Mouse (Mus musculus): Measurements from ENCODE around the gene Slco3a1.
"Not testable (repeated sequence)": the region's sequence is repeated elsewhere in the genome, so short reads cannot be mapped to it uniquely, and the experiment has no call there.

Gene Slco3a1

DNA sequence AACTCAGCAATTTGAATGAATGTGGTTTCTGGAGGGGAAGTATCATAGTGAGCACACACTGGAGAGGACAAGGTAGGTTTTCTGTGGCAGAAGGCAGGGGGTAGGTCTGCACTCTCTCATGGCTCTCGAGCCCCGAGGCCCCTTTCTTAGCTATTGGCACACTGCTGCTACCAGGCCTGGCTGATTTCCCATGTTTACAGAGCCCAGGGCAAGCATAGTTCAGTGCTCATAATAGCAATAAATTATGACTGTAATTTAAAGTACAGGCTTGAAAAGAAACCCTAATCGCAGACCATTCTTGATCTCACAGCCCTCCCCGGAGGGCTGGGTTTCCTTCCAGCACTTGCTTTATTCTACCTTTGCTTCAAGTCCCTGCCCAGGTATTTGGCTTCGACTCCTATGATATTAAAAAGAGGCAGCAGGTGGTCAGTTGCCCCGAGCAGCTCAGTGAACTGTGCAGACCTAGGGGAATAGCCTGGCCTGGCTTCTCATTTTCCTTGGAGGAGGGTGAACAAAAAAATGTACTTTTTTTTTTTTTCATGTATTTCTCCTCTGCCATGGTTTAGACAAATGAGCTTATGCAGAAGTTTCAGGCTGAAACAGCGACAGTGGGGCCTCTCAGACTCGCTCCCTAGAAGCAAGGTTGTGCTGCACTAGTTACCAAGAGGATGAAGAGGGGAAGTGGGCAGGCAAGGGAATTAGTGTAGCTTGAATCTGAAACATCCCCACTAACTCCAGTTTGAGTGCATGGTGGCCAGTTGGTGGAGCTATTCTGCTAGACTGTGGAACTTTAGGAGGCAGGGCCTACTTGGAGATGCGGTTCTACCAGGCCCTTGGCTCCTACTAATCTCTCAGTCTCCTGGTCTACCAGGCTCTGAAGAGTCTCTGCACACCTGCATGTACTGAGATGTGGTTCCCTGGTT, 130.4 kb downstream of the Slco3a1 start:
- no peak for DNase-seq

DNA sequence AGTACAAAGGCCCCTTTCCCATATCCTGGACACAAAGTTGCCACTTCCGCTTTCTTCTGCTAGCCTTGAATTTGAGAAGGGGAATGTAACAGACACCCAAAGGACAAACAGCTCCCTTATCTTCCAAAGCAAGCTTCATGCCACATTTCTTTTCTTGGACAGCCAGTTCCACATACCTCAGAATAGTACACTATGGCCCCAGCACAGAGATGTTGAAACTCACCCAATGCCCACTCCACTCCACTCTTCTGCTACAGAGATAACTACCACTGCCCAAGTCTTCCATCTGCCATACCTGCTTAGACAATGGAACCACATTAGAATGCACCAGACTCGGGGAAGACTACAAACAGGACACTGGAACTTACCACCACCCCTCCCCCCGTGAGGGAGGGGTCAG, 131.3 kb downstream of the Slco3a1 start:
- no peak for DNase-seq

DNA sequence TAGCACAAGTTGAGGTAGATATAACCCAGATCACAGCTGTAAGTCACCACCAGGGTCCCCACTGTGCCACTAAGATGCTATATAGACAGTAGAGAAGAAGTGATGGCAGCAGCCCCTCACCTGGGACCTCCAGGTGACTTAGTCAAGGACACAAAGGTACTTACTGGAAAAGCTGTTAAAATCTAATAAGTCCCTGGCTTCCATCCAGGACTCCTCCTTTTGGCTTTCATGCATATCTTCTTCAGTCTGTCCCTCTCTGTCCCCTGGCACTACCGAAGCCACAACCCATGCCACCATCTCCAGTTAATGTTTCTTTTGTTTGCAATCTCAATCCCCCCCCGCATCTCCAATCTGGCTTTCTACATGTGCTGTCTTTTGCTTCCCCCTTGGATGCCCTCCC, 131.8 kb downstream of the Slco3a1 start:
- no peak for DNase-seq

GRCm38 (mm10) chr7:74422002-74422401, 132.6 kb downstream of the Slco3a1 start:
- DNase-seq, result no peak

GRCm38 (mm10) chr7:74421591-74421990, 133.0 kb downstream of the Slco3a1 start:
- DNase-seq, result no peak

DNA sequence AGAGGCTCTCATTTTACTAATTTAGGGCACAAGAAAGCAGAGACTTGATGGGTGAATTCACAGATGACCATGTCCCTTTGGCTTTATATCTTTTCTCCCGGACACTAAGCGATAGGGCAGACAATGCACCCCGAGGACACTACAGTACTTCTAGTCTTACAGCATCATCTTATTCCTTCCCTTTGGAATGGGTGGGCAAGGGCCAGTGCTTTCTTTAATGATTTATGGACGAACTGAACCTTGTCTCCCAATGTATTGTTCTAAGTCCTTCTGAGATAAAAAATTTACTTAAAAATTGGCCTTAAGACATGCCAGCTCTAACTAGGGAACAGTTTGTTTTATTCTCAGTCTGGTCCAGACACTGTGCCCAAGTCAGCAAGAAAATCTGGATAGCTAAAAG, 134.9 kb downstream of the Slco3a1 start:
- DNase-seq, result no peak

DNA sequence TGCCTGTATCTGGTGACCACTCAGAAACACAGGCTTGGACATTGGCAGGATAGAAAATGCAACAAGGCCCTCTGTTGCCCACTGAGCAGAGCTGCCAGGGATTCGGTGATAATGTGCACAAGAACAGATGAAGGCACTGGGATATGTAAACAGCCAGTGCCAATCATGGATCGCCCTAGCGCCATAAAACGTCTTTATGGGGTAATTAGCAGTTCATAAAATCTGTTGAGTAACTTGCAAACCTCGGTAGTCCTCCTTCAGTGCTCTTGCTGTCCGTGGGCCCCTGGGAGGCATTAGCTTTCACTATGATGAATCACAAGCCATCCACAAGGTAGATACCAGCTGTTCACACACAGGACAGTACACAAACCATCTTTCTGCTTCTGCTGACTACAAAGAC, 137.6 kb downstream of the Slco3a1 start:
- DNase-seq, result no peak

DNA sequence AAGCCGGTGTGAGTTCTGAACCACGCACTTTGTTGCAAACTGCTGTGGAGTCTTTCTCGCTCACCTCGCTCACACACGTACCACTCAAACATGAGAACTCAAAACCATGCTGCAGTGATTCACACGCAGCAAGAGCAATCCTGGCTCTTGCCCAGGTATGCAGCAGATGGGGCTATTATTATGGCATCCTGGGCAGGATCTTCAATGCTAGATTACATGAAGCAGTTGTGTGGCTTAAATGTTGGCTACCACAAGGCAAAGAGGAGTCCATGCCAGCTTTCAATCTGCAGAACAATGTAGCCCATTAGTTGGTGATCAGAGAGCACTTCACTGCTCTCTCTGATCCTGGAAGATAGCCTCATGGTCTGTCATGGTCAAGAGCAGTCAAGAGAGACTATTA, 139.3 kb downstream of the Slco3a1 start:
- DNase-seq, result peak; percentile 35

DNA sequence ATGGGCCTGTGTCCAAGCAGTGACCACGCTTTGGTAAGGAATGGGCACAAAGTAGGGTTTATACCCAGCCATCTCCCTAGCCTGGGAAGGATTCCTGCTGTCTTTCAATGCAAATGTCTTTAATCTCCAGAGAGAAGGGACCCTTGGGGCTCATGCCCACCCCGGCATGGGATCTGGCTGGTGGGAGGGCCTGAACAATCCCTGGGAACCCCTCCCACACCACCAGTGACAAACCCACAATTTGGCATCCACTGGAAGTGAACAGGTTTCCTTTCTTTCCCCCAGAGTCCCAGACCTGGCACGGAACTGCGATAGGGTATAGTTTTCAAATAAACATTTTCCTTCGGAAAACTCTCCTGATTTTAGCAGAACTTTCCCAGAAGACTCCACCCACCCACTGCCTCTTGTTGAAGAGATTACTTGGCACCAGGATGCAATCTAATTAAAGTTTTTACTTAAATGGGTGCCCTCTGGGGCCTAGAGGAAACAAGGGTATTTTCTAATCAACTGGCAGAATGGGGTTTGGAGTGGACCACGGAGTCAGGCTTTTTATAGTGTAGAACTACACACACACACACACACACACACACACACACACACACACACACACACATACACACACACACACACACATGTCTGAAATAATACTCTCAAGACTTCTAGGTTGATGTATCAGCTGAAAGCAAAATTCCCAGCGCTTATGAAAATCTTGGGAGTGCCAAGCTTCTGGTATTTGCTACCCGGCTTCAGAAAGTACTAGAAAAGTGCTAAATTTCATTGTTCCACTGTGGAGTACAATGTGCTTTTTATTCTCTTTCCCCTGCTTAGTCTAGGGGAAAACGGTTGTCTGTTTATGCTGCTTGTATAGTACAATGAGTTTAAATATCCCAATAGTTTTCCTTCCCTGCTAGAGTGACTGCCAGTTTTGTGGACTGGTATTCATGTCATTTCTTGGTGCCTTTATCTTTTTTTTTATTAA, 140.6 kb downstream of the Slco3a1 start:
- DNase-seq, result no peak

DNA sequence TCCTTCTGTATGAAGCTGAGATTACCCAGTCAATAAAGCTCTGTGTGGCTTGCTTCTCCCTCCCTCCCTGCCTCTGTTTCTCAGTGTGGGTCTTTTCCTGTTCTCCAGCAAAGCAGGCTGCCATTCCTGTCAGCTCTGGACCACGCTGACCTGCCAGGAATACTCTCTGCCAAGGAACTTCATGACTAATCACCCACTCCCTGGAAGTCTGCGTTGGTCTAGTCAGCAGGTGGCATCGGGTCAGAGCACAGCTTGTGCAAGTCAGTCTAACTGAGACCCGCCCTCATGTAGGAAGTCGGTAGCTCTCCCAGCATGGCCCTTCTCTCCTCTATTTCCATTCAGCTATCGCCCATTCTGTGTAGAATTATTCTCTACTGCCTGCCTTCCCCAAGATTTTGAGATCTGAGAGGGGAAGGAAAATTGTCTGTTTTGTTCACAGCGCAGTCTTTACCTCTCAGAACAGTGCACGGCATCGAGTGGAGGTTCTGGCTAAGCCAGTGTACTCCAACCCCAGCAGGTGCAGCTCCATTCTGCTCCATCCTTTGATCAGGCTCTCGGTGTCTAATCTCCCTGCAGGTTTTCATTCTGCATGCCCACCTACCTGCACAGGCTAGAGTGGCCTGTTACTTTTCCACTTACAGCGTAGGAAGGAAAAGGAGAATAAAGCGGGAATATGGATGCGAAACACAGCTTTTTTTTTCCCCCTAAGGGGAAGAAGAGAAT, 145.8 kb downstream of the Slco3a1 start:
- no peak for DNase-seq

- DNase-seq, result not testable (repeated sequence)
Observed at GRCm38 (mm10) chr7:74407851-74408250, 146.7 kb downstream of the Slco3a1 start.

DNA sequence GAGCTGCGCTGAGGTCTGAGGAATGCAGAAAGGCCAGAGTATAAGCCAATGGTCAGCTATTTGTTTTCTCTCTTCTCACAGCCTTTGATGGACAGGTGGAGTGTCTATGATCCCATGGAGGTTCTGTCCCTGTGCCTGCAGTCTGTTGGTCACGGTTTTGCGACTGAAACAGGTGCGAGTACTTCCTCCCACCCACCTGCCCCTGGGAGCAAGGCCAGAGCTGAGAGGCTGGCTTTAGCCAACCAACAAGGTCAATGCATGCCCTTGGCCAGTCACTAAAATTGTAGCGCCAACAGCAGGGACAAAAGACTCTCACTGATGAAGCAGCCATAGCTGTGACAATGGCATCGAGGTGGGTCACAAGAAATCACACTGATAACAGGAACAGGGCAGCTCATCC, 154.9 kb downstream of the Slco3a1 start:
- no peak for DNase-seq

DNA sequence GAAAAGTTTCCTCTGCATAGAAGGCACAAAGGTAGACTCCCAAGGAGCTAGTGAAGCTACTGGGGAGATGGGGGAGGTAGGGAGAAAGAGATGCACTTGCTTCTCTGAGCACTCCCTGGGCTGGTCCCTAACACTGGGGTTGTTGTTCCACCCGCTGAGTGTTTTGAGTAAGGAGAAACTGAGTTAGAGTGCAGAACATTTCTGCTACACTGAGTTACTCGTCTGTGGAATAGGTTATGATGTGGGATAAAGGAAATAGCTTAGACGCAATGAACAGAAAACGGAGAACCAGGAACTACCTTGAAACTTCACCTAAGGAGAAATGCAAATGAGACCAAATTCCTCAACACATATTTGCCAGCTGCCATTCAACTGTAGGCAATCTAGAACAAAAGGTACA, 155.4 kb downstream of the Slco3a1 start:
- no peak for DNase-seq

GRCm38 (mm10) chr7:74398326-74398725, 156.3 kb downstream of the Slco3a1 start:
- no peak for DNase-seq

- DNase-seq, result no peak
Observed at GRCm38 (mm10) chr7:74391451-74391873, 163.1 kb downstream of the Slco3a1 start.

DNA sequence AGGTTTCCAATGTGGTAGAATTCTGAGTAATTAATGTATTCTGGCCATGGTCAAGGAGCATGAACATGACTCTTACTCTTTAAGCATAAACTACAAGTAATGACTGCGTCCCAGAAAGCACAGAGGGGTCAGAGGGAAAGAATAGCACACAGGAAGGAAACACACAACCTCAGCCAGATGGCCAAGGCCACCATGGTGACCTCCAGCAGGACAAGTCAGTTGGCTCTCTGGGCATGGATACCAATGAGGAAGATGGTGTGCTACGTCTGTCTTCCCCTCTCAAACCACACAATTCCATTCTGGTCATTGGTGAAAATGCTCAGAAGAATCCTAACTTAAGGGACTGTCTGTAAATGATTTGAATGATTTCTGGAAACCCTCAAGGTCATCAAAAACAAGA, 165.0 kb downstream of the Slco3a1 start:
- no peak for DNase-seq

- DNase-seq, result peak; percentile 34
Observed at GRCm38 (mm10) chr7:74386257-74386656, 168.3 kb downstream of the Slco3a1 start.

- no peak for DNase-seq
Observed at GRCm38 (mm10) chr7:74383040-74383666, 171.4 kb downstream of the Slco3a1 start.

DNA sequence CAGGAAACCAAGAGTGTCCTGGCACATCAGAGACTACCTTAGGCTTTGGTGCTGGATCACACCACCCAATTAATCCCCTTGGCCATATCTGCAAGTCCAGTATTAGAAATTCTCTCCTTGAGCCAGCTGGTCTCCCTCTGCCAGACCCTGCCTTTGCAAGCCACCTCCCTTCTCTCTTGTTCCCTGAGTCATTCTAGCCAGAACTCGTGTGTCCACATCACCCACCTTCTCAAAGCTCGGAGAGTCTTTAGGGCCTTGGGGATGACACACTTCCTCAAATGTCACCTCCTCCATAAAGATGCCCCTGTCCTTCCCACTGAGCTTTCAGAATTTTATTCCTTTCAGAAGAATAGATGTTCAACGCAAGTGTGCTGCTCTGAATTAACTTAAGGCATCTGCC, 172.3 kb downstream of the Slco3a1 start:
- DNase-seq, result no peak

GRCm38 (mm10) chr7:74381881-74382281, 172.7 kb downstream of the Slco3a1 start:
- DNase-seq, result no peak

GRCm38 (mm10) chr7:74381051-74381450, 173.5 kb downstream of the Slco3a1 start:
- DNase-seq, result no peak

GRCm38 (mm10) chr7:74377909-74378308, 176.7 kb downstream of the Slco3a1 start:
- no peak for DNase-seq
